Mouse (Mus musculus) heart, adult 2 months (tissue): ENCODE measurements around the gene Tex12.

Source experiments
- CTCF ChIP-seq: fragments of 200-600 bp; IDR thresholded peaks from 2 replicates; pipeline ENCODE4 v1.8.1; 2022; ENCODE audit warnings: antibody characterized with exemption, mild to moderate bottlenecking, moderate library complexity
- EP300 ChIP-seq: fragments of 200-500 bp; IDR thresholded peaks from 2 replicates; pipeline ENCODE4 v1.6.1; 2011; ENCODE audit warnings: low read depth, low read length, control low read depth; ENCODE audit not compliant: insufficient read depth
- POLR2A ChIP-seq: fragments of 200-500 bp; IDR thresholded peaks from 2 replicates; pipeline ENCODE4 v1.6.1; 2011; ENCODE audit warnings: mild to moderate bottlenecking, low read depth, low read length, control low read depth; ENCODE audit not compliant: insufficient read depth

DNA sequence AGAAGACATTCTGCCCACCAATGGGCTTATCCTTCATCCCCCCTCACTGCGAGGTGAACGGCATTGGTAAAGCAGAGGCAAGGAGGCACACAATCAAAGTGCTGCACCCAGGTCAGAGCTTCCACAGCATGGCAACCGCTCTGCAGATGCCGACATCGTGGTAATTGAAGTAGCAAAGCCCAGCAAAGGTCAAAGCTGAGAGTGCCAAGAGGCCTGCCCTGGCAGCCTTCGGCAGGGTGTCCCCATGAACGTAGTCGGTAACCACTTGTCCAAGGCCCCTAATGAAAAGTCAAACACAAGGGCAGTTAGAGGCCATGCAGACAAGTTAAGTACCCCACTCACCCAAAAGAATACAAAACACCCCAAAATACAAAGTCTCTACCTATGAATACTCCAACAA is 35.8 kb upstream of the Tex12 start:
- no peak for TF ChIP-seq POLR2A
- no peak for TF ChIP-seq CTCF
- no peak for TF ChIP-seq EP300
